Mouse (Mus musculus) heart, postnatal 25 days (tissue): ENCODE data around the gene Ccdc22. TPM values are rescaled to one million over a fixed set of nuclear protein-coding genes. Genes with fewer than 3 reads are reported as not detected.

Experiments
- DNase-seq: peaks from one replicate; pipeline ENCODE4 v3.0.0; 2022; ENCODE audit warnings: low spot score
- intact Hi-C: fragments of 180-260 bp; cut with DNase I; formaldehyde crosslinking; loops from one replicate; pipeline ENCODE4 v1.15.1; 2025
- total RNA-seq, 2 experiments: library from RNA; stranded (reverse); gene quantifications; 2 replicates each; pipeline ENCODE4 v1.2.3; 2021

Gene Ccdc22
- total RNA-seq, 2 experiments from 2014 or later, result 11.6 to 11.9 TPM

GRCm38 (mm10) chrX:7574885-7575231 is 30.5 kb downstream of the Ccdc22 start:
- DNase-seq, result no peak
- intact Hi-C loops, result loop anchor here (5.0 kb wide), 1 partner anchor 72 kb away; no protein-coding TSS in a partner anchor

GRCm38 (mm10) chrX:7574087-7574884 is 31.0 kb downstream of the Ccdc22 start, which contains the start of gene Ppp1r3f:
Gene Ppp1r3f (minus strand): TSS chrX:7574283.
- intact Hi-C loops, result loop anchor here (5.0 kb wide), 1 partner anchor 73 kb away; no protein-coding TSS in a partner anchor
- peak; percentile 88 for DNase-seq

GRCm38 (mm10) chrX:7573176-7574086 is 31.9 kb downstream of the Ccdc22 start, which contains the start of gene Foxp3:
Gene Foxp3 (plus strand): TSS chrX:7573644.
- intact Hi-C loops, result loop anchor here (2.0 to 5.0 kb wide), 2 partner anchors 74 to 151 kb away; no protein-coding TSS in a partner anchor
- peak; percentile 4 for DNase-seq

- intact Hi-C loops, result loop anchor here (2.0 to 5.0 kb wide), 2 partner anchors 75 to 150 kb away; no protein-coding TSS in a partner anchor
- DNase-seq, result no peak
Observed at GRCm38 (mm10) chrX:7572466-7572865, 32.9 kb downstream of the Ccdc22 start.

DNA sequence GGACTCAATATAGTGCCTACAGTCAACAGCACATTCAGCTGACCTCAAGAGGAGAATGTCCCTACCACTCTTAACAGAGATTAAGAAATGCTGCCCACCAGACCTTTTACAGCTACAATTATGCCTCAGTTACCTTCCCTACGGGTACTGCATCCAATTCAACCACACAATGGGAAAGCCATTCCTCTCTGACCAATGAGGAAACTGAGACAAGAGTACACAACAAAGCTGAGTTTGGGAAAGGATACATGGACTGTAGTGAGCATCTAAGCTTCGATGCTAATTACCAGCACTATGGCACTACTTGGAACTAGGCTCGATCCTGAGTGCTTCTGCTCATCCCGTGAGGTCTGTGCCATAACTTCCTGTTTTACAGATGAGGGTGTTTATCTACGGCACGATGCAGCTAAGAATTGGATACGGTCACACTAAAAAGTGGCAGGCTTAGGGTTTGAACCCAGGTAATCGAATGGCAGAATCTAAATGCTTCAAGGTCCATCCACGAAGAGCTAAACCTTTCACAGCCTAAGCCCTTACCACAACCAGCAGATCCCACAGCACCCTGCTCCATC is 33.7 kb downstream of the Ccdc22 start:
- intact Hi-C loops, result loop anchor here (2.0 to 5.0 kb wide), 2 partner anchors 76 to 149 kb away; no protein-coding TSS in a partner anchor
- DNase-seq, result no peak

GRCm38 (mm10) chrX:7570481-7571175 is 34.7 kb downstream of the Ccdc22 start:
- intact Hi-C loops, result loop anchor here (5.0 kb wide), 1 partner anchor 77 kb away; no protein-coding TSS in a partner anchor
- no peak for DNase-seq

GRCm38 (mm10) chrX:7567491-7567890 is 37.8 kb downstream of the Ccdc22 start:
- no peak for DNase-seq
- intact Hi-C loops, result no loop called here

- intact Hi-C loops, result no loop called here
- no peak for DNase-seq
Observed at GRCm38 (mm10) chrX:7566352-7566751, 39.0 kb downstream of the Ccdc22 start.

DNA sequence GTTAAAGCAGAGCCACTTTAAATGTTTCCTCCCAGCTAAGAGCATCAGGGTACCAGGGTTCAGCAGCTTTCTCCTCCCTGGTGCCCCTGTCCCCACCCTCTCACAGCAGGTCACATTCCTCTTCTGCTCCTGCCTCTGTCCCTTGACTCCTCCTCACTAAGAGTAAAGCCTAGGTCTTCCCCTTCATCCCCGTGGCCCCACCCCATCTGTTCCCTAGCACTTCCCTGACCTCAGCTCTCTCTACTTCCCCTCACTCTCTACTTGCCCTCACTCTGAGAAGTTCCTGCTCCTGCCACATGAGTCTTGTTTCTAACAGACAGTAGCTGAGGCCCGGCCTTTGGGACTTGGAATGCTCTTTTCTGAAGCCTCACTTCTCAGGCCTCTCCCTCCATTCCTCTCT is 42.2 kb downstream of the Ccdc22 start:
- DNase-seq, result no peak
- intact Hi-C loops, result no loop called here

DNA sequence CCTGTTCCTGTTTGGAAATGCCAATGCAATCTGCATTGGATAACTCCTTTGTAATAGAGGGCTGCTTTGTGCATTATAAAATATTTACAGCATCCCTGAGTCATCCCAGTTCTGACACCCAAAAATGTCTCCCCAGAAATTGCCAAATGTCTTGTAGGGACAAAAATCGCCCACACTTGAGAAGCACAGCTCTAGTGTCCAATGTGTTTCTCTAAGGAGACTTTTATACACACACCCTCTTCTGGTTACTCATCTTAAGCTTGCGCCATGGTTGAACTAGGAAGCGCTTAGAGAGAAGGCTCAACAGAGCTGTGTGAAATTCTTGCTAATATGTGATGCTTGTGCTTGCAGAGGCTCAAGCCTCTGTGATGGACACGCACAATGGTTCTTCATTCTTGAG is 51.8 kb downstream of the Ccdc22 start:
- intact Hi-C loops, result no loop called here

More for the DNA sequence above, 51.8 kb downstream of the Ccdc22 start:
- no peak for DNase-seq

Other genes with a start within 250 kb of the Ccdc22 start
- gene Usp27x, start 229.7 kb downstream of the Ccdc22 start, total RNA-seq, result under 1 TPM; 0.56 to 0.83 TPM
- gene Foxp3, start 31.9 kb downstream of the Ccdc22 start, total RNA-seq, result not detected
- 1 to 10 TPM; 2.2 to 2.5 TPM for gene Ppp1r3f, start 31.2 kb downstream of the Ccdc22 start, total RNA-seq
- not detected for gene Cacna1f, start 1.6 kb upstream of the Ccdc22 start, total RNA-seq
- gene Syp, start 33.0 kb upstream of the Ccdc22 start, total RNA-seq, result 1 to 10 TPM; 1.7 to 2.4 TPM
- gene Prickle3, start 51.7 kb upstream of the Ccdc22 start, total RNA-seq, result 10 to 100 TPM; 16.5 to 19.9 TPM
- gene Plp2, start 65.9 kb upstream of the Ccdc22 start, total RNA-seq, result 10 to 100 TPM; 41.6 to 54.1 TPM
- gene Magix, start 75.7 kb upstream of the Ccdc22 start, total RNA-seq, result 10 to 100 TPM; 24.1 to 26.0 TPM
- gene Gpkow, start 91.6 kb upstream of the Ccdc22 start, total RNA-seq, result 10 to 100 TPM; 19.5 to 21.3 TPM
- 10 to 100 TPM; 34.4 to 44.8 TPM for gene Wdr45, start 108.8 kb upstream of the Ccdc22 start, total RNA-seq
- gene Gm45208, start 116.7 kb upstream of the Ccdc22 start, total RNA-seq, result under 1 TPM in 1 of 2 experiments, not detected in 1; 0.42 TPM
- 1 to 10 TPM; 6.5 to 6.9 TPM for gene Praf2, start 122.9 kb upstream of the Ccdc22 start, total RNA-seq
- 1 to 10 TPM in 1 of 2 experiments, under 1 TPM in 1; 0.91 to 2.0 TPM for gene Ccdc120, start 145.4 kb upstream of the Ccdc22 start, total RNA-seq
- 10 to 100 TPM; 15.0 to 16.8 TPM for gene Tfe3, start 157.0 kb upstream of the Ccdc22 start, total RNA-seq
- 10 to 100 TPM; 24.7 to 26.9 TPM for gene Gripap1, start 184.2 kb upstream of the Ccdc22 start, total RNA-seq
- under 1 TPM; 0.22 to 0.23 TPM for gene Kcnd1, start 216.8 kb upstream of the Ccdc22 start, total RNA-seq
- gene Otud5, start 235.8 kb upstream of the Ccdc22 start, total RNA-seq, result 10 to 100 TPM; 25.7 to 28.5 TPM